In genomic region chr1:159444093-159444492, GRCm38 (mm10) we compare ENCODE assay signal across 28 mouse cellular contexts.
DNase-seq lines count a peak whose midpoint lies in the region; ATAC-seq lines count a peak whose summit lies in the region.
"Had no signal": no experiment of that assay in that cellular context is flagged by ENCODE, and none has a peak within 500 bp of the region (broad histone marks: within the 10 kb centered on the region; RNA-seq: fewer than 3 reads in every experiment).

No protein-coding gene starts in this region.

- no peak overlapping the region for H3K9ac ChIP-seq in liver, embryonic 16.5 days (ENCODE audit: low read depth, low read length)
- H3K9ac ChIP-seq: embryonic facial prominence, embryonic 15.5 days; forebrain, embryonic 13.5 days; heart, embryonic 15.5 days; hindbrain, embryonic 13.5 days; kidney, embryonic 15.5 days; limb, embryonic 13.5 days; lung, embryonic 14.5 days; midbrain, embryonic 13.5 days had no signal

- H3K36me3 ChIP-seq in liver, embryonic 16.5 days (ENCODE audit: control insufficient read depth, insufficient read depth) = no peaks in the 10 kb centered on the region
- H3K36me3 ChIP-seq: embryonic facial prominence, embryonic 10.5 days; embryonic facial prominence, embryonic 15.5 days; heart, embryonic 15.5 days; hindbrain, embryonic 13.5 days; kidney, embryonic 15.5 days; limb, embryonic 13.5 days; midbrain, embryonic 13.5 days had no signal

- H3K9me3 ChIP-seq in liver, embryonic 16.5 days (replicated peaks; ENCODE audit: control insufficient read depth, low read length) = no peaks in the 10 kb centered on the region
- H3K9me3 ChIP-seq: embryonic facial prominence, embryonic 10.5 days; embryonic facial prominence, embryonic 15.5 days; forebrain, embryonic 13.5 days; heart, embryonic 15.5 days; hindbrain, embryonic 13.5 days; kidney, embryonic 15.5 days; limb, embryonic 13.5 days; midbrain, embryonic 13.5 days had no signal

- DNase-seq in kidney, adult 9 months = peak; percentile 1
- no peak for DNase-seq in kidney, adult 11 months
- DNase-seq in c-Kit-positive CD71-positive TER-119-positive erythroid progenitor cells, embryonic 14.5 days (ENCODE audit: low spot score) = peak; percentile 4
- peak; percentile 6 for DNase-seq in large intestine, adult 2 months (ENCODE audit: low read depth, low spot score)
- DNase-seq in ovary, postnatal 36 days (ENCODE audit: low spot score) = no peak
- DNase-seq: adrenal gland, adult 2 months; adrenal gland, postnatal 36 days; B cell, adult 2 months; cerebellum, adult 2 months; cerebellum, postnatal 14 days; gastrocnemius, postnatal 25 days; heart, adult 2 months; heart, postnatal 36 days; kidney, postnatal 36 days; lung, embryonic 14.5 days; retina, postnatal 1 day; right cerebral cortex, postnatal 14 days had no signal

- no peak overlapping the region for H3K27ac ChIP-seq in liver, embryonic 16.5 days (ENCODE audit: low read length)
- H3K27ac ChIP-seq: embryonic facial prominence, embryonic 10.5 days; embryonic facial prominence, embryonic 15.5 days; heart, adult 2 months; heart, embryonic 15.5 days; hindbrain, embryonic 13.5 days; kidney, embryonic 15.5 days; limb, embryonic 13.5 days; midbrain, embryonic 13.5 days had no signal

- peak; percentile 45; the same call in 1 of the 2 replicates for ATAC-seq in liver, embryonic 16.5 days (ENCODE audit: low read depth)
- ATAC-seq: activated CD4-positive, CD25-positive, alpha-beta regulatory T cell, adult 4 months; forebrain, embryonic 13.5 days; intestine, postnatal 0 days; midbrain, embryonic 13.5 days had no signal

- 33% methylated on average over 1 of the region's 1 CpGs for WGBS in large intestine, adult 2 months
- 31% methylated on average over 1 of the region's 1 CpGs for WGBS in liver, embryonic 16.5 days (ENCODE audit: insufficient replicate concordance)

- no peaks in the 10 kb centered on the region for H3K4me1 ChIP-seq in liver, embryonic 16.5 days (ENCODE audit: control insufficient read depth, low read depth, low read length)
- H3K4me1 ChIP-seq: embryonic facial prominence, embryonic 15.5 days; heart, embryonic 15.5 days; kidney, embryonic 15.5 days; limb, embryonic 13.5 days had no signal

- H3K4me2 ChIP-seq in liver, embryonic 16.5 days (ENCODE audit: low read depth, low read length) = no peak overlapping the region
- H3K4me2 ChIP-seq: embryonic facial prominence, embryonic 15.5 days; forebrain, embryonic 13.5 days; heart, embryonic 15.5 days; hindbrain, embryonic 13.5 days; kidney, embryonic 15.5 days; limb, embryonic 13.5 days; lung, embryonic 14.5 days; midbrain, embryonic 13.5 days had no signal

- no peak overlapping the region for H3K4me3 ChIP-seq in liver, embryonic 16.5 days (ENCODE audit: low read depth, low read length)
- H3K4me3 ChIP-seq: embryonic facial prominence, embryonic 10.5 days; embryonic facial prominence, embryonic 15.5 days; forebrain, embryonic 13.5 days; heart, adult 2 months; heart, embryonic 15.5 days; hindbrain, embryonic 13.5 days; kidney, embryonic 15.5 days; limb, embryonic 13.5 days; midbrain, embryonic 13.5 days had no signal

- no peaks in the 10 kb centered on the region for H3K27me3 ChIP-seq in liver, embryonic 16.5 days (ENCODE audit: control insufficient read depth, insufficient read depth, low read depth, low read length)
- H3K27me3 ChIP-seq: embryonic facial prominence, embryonic 15.5 days; forebrain, embryonic 13.5 days; heart, embryonic 15.5 days; hindbrain, embryonic 13.5 days; kidney, embryonic 15.5 days; limb, embryonic 13.5 days; midbrain, embryonic 13.5 days had no signal

Comparison
In these comparisons a context has a peak if more than half of its experiments do, and no peak if none do; other contexts are left out.
1. DNase-seq: peak in kidney, adult 9 months (single experiment), c-Kit-positive CD71-positive TER-119-positive erythroid progenitor cells, embryonic 14.5 days (single experiment) and large intestine, adult 2 months (single experiment); none in kidney, adult 11 months (single experiment) and ovary, postnatal 36 days (single experiment).